Mouse (Mus musculus) CH12F3 (cell line): ENCODE data around the gene Ubap2l.

Experiments used
- in situ Hi-C: fragments of 300-500 bp; cut with MboI; formaldehyde crosslinking; loops from 2 replicates; pipeline ENCODE4 v1.14.3; 2020; ENCODE audit warnings: low sequenced_read_pairs

The Ubap2l gene

GRCm38 (mm10) chr3:89982426-89982825 is 70.0 kb downstream of the Ubap2l start:
- in situ Hi-C loops, result no loop called here

- in situ Hi-C loops, result no loop called here
Measured at GRCm38 (mm10) chr3:89976859-89977258, 75.6 kb downstream of the Ubap2l start.

- in situ Hi-C loops, result no loop called here
Measured at GRCm38 (mm10) chr3:89968509-89968908, 83.9 kb downstream of the Ubap2l start.

GRCm38 (mm10) chr3:89966946-89967345 is 85.5 kb downstream of the Ubap2l start:
- in situ Hi-C loops, result no loop called here

- in situ Hi-C loops, result no loop called here
Measured at GRCm38 (mm10) chr3:89965972-89966371, 86.5 kb downstream of the Ubap2l start.

- in situ Hi-C loops, result no loop called here
Measured at GRCm38 (mm10) chr3:89965557-89965956, 86.9 kb downstream of the Ubap2l start.

GRCm38 (mm10) chr3:89963926-89964739 is 88.3 kb downstream of the Ubap2l start:
- in situ Hi-C loops, result no loop called here

- in situ Hi-C loops, result no loop called here
Measured at GRCm38 (mm10) chr3:89963221-89963763, 89.1 kb downstream of the Ubap2l start, which contains the start of gene Atp8b2. Gene Atp8b2 (minus strand): TSS chr3:89963508.

- in situ Hi-C loops, result no loop called here
Measured at GRCm38 (mm10) chr3:89962751-89963220, 89.6 kb downstream of the Ubap2l start.

GRCm38 (mm10) chr3:89962059-89962750 is 90.2 kb downstream of the Ubap2l start:
- in situ Hi-C loops, result no loop called here

- in situ Hi-C loops, result no loop called here
Measured at GRCm38 (mm10) chr3:89961436-89961835, 91.0 kb downstream of the Ubap2l start.

- in situ Hi-C loops, result no loop called here
Measured at GRCm38 (mm10) chr3:89960469-89960868, 92.0 kb downstream of the Ubap2l start.

- in situ Hi-C loops, result no loop called here
Measured at GRCm38 (mm10) chr3:89959435-89959834, 93.0 kb downstream of the Ubap2l start.

- in situ Hi-C loops, result no loop called here
Measured at GRCm38 (mm10) chr3:89957880-89958279, 94.5 kb downstream of the Ubap2l start.

- in situ Hi-C loops, result no loop called here
Measured at GRCm38 (mm10) chr3:89956177-89956971, 96.1 kb downstream of the Ubap2l start.

GRCm38 (mm10) chr3:89953420-89953819 is 99.0 kb downstream of the Ubap2l start:
- in situ Hi-C loops, result no loop called here
